In the genomic region with DNA sequence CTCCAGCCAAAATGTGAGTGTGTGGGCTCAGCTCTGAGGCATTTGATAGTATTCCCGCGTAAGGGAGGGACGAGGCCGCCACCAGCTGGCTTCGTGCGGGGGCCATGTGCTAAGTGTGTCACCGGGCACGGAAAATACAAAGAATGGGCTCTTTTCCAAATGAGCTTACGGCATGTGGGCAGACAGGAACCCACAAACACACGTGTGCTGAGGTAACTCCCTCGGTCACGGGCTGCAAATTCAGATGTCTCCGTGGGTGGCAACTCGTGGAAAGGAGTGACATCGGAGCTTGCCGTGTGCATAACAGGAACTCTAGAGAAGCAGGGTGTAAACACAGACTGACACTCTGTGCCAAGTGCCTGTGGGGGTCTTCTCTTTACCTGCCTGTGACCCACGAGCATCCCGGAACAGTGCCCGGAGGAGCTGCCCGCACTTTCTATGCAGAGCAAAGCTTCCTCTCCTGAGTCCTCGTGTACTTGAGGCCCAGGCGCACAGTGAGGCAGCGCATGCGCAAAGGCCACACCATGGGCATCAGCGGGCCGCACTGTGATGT, we compare ENCODE assay signal across 8 mouse cellular contexts.
DNase-seq lines count a peak whose midpoint lies in the region; TF ChIP-seq lines count a peak whose summit lies in the region.

No protein-coding gene starts in this region.

- no peak for TF ChIP-seq CTCF in testis, adult 2 months (IDR thresholded peaks at IDR 0.05; ENCODE audit: control insufficient read depth, insufficient read depth, insufficient replicate concordance, low read depth, low read length)

- no peak overlapping the region for H3K27ac ChIP-seq in testis, adult 2 months (ENCODE audit: control insufficient read depth, insufficient read depth, low read depth, low read length)

- TF ChIP-seq POLR2A in testis, adult 2 months (IDR thresholded peaks at IDR 0.05; ENCODE audit: control insufficient read depth, low read depth, low read length) = no peak

- DNase-seq in gastrocnemius, adult 18-20 months (ENCODE audit: low spot score) = peak; percentile 13
- DNase-seq in gastrocnemius, postnatal 4 days (ENCODE audit: low spot score in 2 of 2) = no peak
- DNase-seq in testis, postnatal 10 days (ENCODE audit: low spot score) = no peak
- peak; percentile 72 to 75 for DNase-seq in layer of hippocampus, adult 8-10 months (ENCODE audit: low spot score in 2 of 2)
- peak; percentile 59 for DNase-seq in right cerebral cortex, postnatal 25 days
- no peak for DNase-seq in spleen, adult 18-20 months
- DNase-seq in embryo, embryonic 9.5 days (ENCODE audit: extremely low spot score) = no peak

- H3K27me3 ChIP-seq in testis, adult 2 months (ENCODE audit: control insufficient read depth, insufficient read depth, low read length) = no peaks in the 10 kb centered on the region

- peaks cover 9% of the 10 kb centered on the region for H3K4me1 ChIP-seq in testis, adult 2 months (ENCODE audit: control insufficient read depth, insufficient read depth, low read length)

- H3K4me3 ChIP-seq in testis, adult 2 months (ENCODE audit: control insufficient read depth, low read depth, low read length) = peak overlapping the region; percentile 38

- no peaks in the 10 kb centered on the region for H3K36me3 ChIP-seq in testis, adult 2 months (ENCODE audit: control insufficient read depth, insufficient read depth, low read length)

Comparison
In these comparisons a context has a peak if more than half of its experiments do, and no peak if none do; other contexts are left out.
1. DNase-seq: peak in gastrocnemius, adult 18-20 months (single experiment), layer of hippocampus, adult 8-10 months (2 of 2) and right cerebral cortex, postnatal 25 days (single experiment); none in gastrocnemius, postnatal 4 days (0 of 2), testis, postnatal 10 days (single experiment), spleen, adult 18-20 months (0 of 2) and embryo, embryonic 9.5 days (single experiment).